Mouse (Mus musculus) kidney, adult 2 months (tissue): ENCODE data around the gene C5ar1.

Experiments
- CTCF ChIP-seq: fragments of 200-500 bp; conservative IDR thresholded peaks from 2 replicates; pipeline ENCODE4 v1.5.1; 2011; ENCODE audit warnings: low read depth, mild to moderate bottlenecking, control low read depth, low read length, moderate library complexity, mixed read lengths; ENCODE audit not compliant: insufficient read depth, insufficient read length
- POLR2A ChIP-seq: fragments of 200-500 bp; IDR thresholded peaks from one replicate; pipeline ENCODE4 v1.6.1; 2011; ENCODE audit warnings: low read depth, low read length, control low read depth

DNA sequence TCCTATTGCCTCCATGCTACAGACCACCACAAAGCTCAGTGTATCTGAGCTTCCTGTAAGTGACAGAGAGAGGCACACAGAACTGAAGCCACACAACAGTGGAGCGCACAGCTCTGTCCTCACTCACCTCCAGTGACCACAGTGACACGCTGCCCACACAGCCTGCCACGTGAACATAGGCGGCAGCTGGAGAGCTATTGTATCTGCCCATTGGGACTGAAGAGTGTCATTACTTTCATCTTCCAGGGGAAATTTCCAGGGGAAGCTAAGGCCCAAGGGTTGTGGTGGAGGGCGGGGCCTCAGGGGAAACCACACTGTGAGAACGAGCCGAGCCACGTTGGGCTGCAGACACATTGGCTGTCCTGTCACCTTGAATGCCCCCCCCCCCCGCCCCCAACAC lies 54.5 kb downstream of the C5ar1 start:
- TF ChIP-seq CTCF (no peak), POLR2A (no peak)
